Mouse (Mus musculus) hematopoietic stem cell, adult 5-6 weeks (primary cell): Measurements from ENCODE around the gene Lrrc36. TPM values are rescaled to one million over a fixed set of nuclear protein-coding genes. Genes with fewer than 3 reads are reported as not detected.

Experiments
- ATAC-seq, 2 experiments: fragments of 125-278 bp in 1 of 2; replicated peaks in 1 of 2; 2 replicates each; pipeline ENCODE4 v1.8.0; 2016 to 2017; ENCODE audit warnings: inconsistent platforms in 2 of 2, mild to moderate bottlenecking in 2 of 2, moderate number of reproducible peaks in 2 of 2, low read depth in 1 of 2, moderate TSS enrichment in 1 of 2; ENCODE audit not compliant: low FRiP score in 2 of 2, poor library complexity in 2 of 2, severe bottlenecking in 2 of 2, insufficient read depth in 1 of 2, low TSS enrichment in 1 of 2
- total RNA-seq: library from RNA; stranded (forward); fragments of 172-1452, 232-1000 nt; gene quantifications from 2 replicates; pipeline ENCODE4 v1.2.3, GENCODE M21; 2017

Gene Lrrc36
- total RNA-seq, 1 experiment from 2014 or later = 0.20 TPM

GRCm38 (mm10) chr8:105451903-105452603 is 38.7 kb downstream of the Lrrc36 start:
- ATAC-seq = no peak

- peak; percentile 44 to 46; a peak in 1 of 4 replicates for ATAC-seq
Observed at GRCm38 (mm10) chr8:105453296-105453695, 39.9 kb downstream of the Lrrc36 start.

- no peak for ATAC-seq
Observed at GRCm38 (mm10) chr8:105454088-105454487, 40.7 kb downstream of the Lrrc36 start.

GRCm38 (mm10) chr8:105455218-105455617 is 41.8 kb downstream of the Lrrc36 start:
- peak; percentile 69 to 88 for ATAC-seq

- ATAC-seq = no peak
Observed at GRCm38 (mm10) chr8:105461085-105461803, 47.9 kb downstream of the Lrrc36 start.

GRCm38 (mm10) chr8:105464595-105464994 is 51.2 kb downstream of the Lrrc36 start:
- ATAC-seq = peak; percentile 54 to 58

- no peak for ATAC-seq
Observed at GRCm38 (mm10) chr8:105466246-105466645, 52.9 kb downstream of the Lrrc36 start.

GRCm38 (mm10) chr8:105466700-105467291 is 53.4 kb downstream of the Lrrc36 start:
- ATAC-seq = no peak

GRCm38 (mm10) chr8:105467396-105467985 is 54.1 kb downstream of the Lrrc36 start:
- no peak for ATAC-seq

- ATAC-seq = no peak
Observed at GRCm38 (mm10) chr8:105468002-105468720, 54.8 kb downstream of the Lrrc36 start.

- ATAC-seq = peak in 1 of 2 experiments; percentile 21; a peak in 1 of 4 replicates
Observed at GRCm38 (mm10) chr8:105469041-105469695, 55.8 kb downstream of the Lrrc36 start.

GRCm38 (mm10) chr8:105469816-105470215 is 56.4 kb downstream of the Lrrc36 start:
- no peak for ATAC-seq

GRCm38 (mm10) chr8:105470262-105470661 is 56.9 kb downstream of the Lrrc36 start:
- ATAC-seq = no peak

GRCm38 (mm10) chr8:105470681-105471313 is 57.4 kb downstream of the Lrrc36 start:
- peak in 1 of 2 experiments; percentile 5; a peak in 1 of 4 replicates for ATAC-seq

GRCm38 (mm10) chr8:105471314-105472015 is 58.1 kb downstream of the Lrrc36 start, which contains the start of gene Tppp3:
Gene Tppp3, minus strand, starts transcription at chr8:105471526.
- peak; percentile 75 to 86 for ATAC-seq

- no peak for ATAC-seq
Observed at GRCm38 (mm10) chr8:105472414-105472932, 59.1 kb downstream of the Lrrc36 start.
